ENCODE assay signal across 8 mouse cellular contexts in genomic region chr19:38930252-38930787, GRCm38 (mm10). TPM values are rescaled to one million over a fixed set of nuclear protein-coding genes. Genes with fewer than 3 reads are reported as not detected.
DNase-seq lines count a peak whose midpoint lies in the region; ATAC-seq and TF ChIP-seq lines count a peak whose summit lies in the region.

No protein-coding gene starts in this region.

- H3K9me3 ChIP-seq in lung, embryonic 14.5 days (ENCODE audit: low read depth, low read length): no peaks in the 10 kb centered on the region
- no peaks in the 10 kb centered on the region for H3K9me3 ChIP-seq in heart, embryonic 14.5 days (ENCODE audit: control insufficient read depth, low read length)
- H3K9me3 ChIP-seq in limb, embryonic 15.5 days: no peaks in the 10 kb centered on the region
- H3K9me3 ChIP-seq in stomach, embryonic 15.5 days: no peaks in the 10 kb centered on the region

- peak; percentile 51 for ATAC-seq in lung, embryonic 14.5 days (ENCODE audit: insufficient read depth)
- ATAC-seq in heart, embryonic 14.5 days (ENCODE audit: insufficient number of reproducible peaks, insufficient read depth, low FRiP score, low read depth): no peak
- ATAC-seq in limb, embryonic 15.5 days (ENCODE audit: insufficient number of reproducible peaks, low FRiP score, low TSS enrichment, low read depth): no peak
- no peak for ATAC-seq in stomach, embryonic 15.5 days (ENCODE audit: insufficient read depth, low FRiP score, low read depth)

- peaks cover 28% of the 10 kb centered on the region; the same call in 1 of the 2 replicates for H3K36me3 ChIP-seq in lung, embryonic 14.5 days (ENCODE audit: insufficient read depth)
- peaks cover 14% of the 10 kb centered on the region for H3K36me3 ChIP-seq in heart, embryonic 14.5 days (ENCODE audit: control insufficient read depth, insufficient read depth, low read length)
- H3K36me3 ChIP-seq in limb, embryonic 15.5 days: peaks cover 8% of the 10 kb centered on the region; the same call in 1 of the 2 replicates
- H3K36me3 ChIP-seq in stomach, embryonic 15.5 days: no peaks in the 10 kb centered on the region

- peaks cover 9% of the 10 kb centered on the region for H3K4me1 ChIP-seq in lung, embryonic 14.5 days (ENCODE audit: insufficient read depth)
- peaks cover 0 to 9% of the 10 kb centered on the region in 2 experiments; a peak in 1 of 4 replicates for H3K4me1 ChIP-seq in heart, embryonic 14.5 days (ENCODE audit: control insufficient read depth in 2 of 2, insufficient read depth in 2 of 2, low read length in 2 of 2)
- H3K4me1 ChIP-seq in limb, embryonic 15.5 days: peaks cover 7% of the 10 kb centered on the region
- H3K4me1 ChIP-seq in stomach, embryonic 15.5 days: peaks cover 4% of the 10 kb centered on the region; the same call in 1 of the 2 replicates

- H3K4me2 ChIP-seq in lung, embryonic 14.5 days: peak overlapping the region; percentile 86
- H3K4me2 ChIP-seq in heart, embryonic 14.5 days (ENCODE audit: low read length): peak overlapping the region; percentile 93
- peak overlapping the region; percentile 92 for H3K4me2 ChIP-seq in limb, embryonic 15.5 days
- H3K4me2 ChIP-seq in stomach, embryonic 15.5 days: peak overlapping the region; percentile 85

- H3K4me3 ChIP-seq in lung, embryonic 14.5 days (ENCODE audit: low read depth, low read length): peak overlapping the region; percentile 86
- H3K4me3 ChIP-seq in heart, embryonic 14.5 days (ENCODE audit: control insufficient read depth in 1 of 2, insufficient read depth in 1 of 2, low read depth in 1 of 2, low read length in 2 of 2): peak overlapping the region; percentile 81 to 84
- H3K4me3 ChIP-seq in limb, embryonic 15.5 days: peak overlapping the region; percentile 86
- peak overlapping the region; percentile 74 for H3K4me3 ChIP-seq in stomach, embryonic 15.5 days (replicated peaks)

- DNase-seq in lung, embryonic 14.5 days: peak; percentile 43
- no peak for DNase-seq in lung, adult 18-20 months
- DNase-seq in brain, adult 2 months (ENCODE audit: low read depth, low spot score): peak; percentile 24
- DNase-seq in cerebellum, adult 8-10 months: no peak
- DNase-seq in left cerebral cortex, postnatal 25 days (ENCODE audit: low spot score in 2 of 2): no peak

- H3K27me3 ChIP-seq in lung, embryonic 14.5 days (ENCODE audit: insufficient read depth, low read length): no peaks in the 10 kb centered on the region
- H3K27me3 ChIP-seq in heart, embryonic 14.5 days (ENCODE audit: control insufficient read depth, insufficient read depth, low read length): no peaks in the 10 kb centered on the region
- H3K27me3 ChIP-seq in limb, embryonic 15.5 days: no peaks in the 10 kb centered on the region
- no peaks in the 10 kb centered on the region for H3K27me3 ChIP-seq in stomach, embryonic 15.5 days (replicated peaks)

- intact Hi-C loops in left cerebral cortex, postnatal 25 days (cut with DNase I): no loop called here

- WGBS in lung, embryonic 14.5 days: 2% methylated on average over 23 of the region's 23 CpGs
- 2% methylated on average over 23 of the region's 23 CpGs for WGBS in heart, embryonic 14.5 days
- under 1% methylated on average over 23 of the region's 23 CpGs for WGBS in limb, embryonic 15.5 days
- WGBS in stomach, embryonic 15.5 days: 2% methylated on average over 23 of the region's 23 CpGs

- no peak for TF ChIP-seq CTCF in lung, embryonic 14.5 days (IDR thresholded peaks at IDR 0.05; ENCODE audit: low read depth)

- H3K9ac ChIP-seq in lung, embryonic 14.5 days: peak overlapping the region; percentile 94
- peak overlapping the region; percentile 91 for H3K9ac ChIP-seq in heart, embryonic 14.5 days (ENCODE audit: low read length)
- H3K9ac ChIP-seq in limb, embryonic 15.5 days: peak overlapping the region; percentile 87
- H3K9ac ChIP-seq in stomach, embryonic 15.5 days: peak overlapping the region; percentile 81

- H3K27ac ChIP-seq in lung, embryonic 14.5 days (ENCODE audit: low read depth): peak overlapping the region; percentile 94
- peak overlapping the region; percentile 19 to 55; a peak in 3 of 4 replicates for H3K27ac ChIP-seq in heart, embryonic 14.5 days (replicated peaks in 1 of 2; ENCODE audit: control insufficient read depth in 1 of 2, insufficient read depth in 1 of 2, low read depth in 2 of 2, low read length in 2 of 2)
- H3K27ac ChIP-seq in limb, embryonic 15.5 days: peak overlapping the region; percentile 85
- H3K27ac ChIP-seq in stomach, embryonic 15.5 days: 0 out of 2 replicates have a peak overlapping the region, but pooled peaks have one; percentile 77

RNA-seq across cellular contexts. Expression of gene Hells, which starts 0.4 kb away (rescaled TPM):
- polyA plus RNA-seq in lung, embryonic 14.5 days (2014; fragmentation: Nextera tagmentation; extraction: Ambion mirVana): 62.1 and 64.5 TPM in 2 replicates
- polyA plus RNA-seq in heart, embryonic 14.5 days (2014; fragmentation: Nextera tagmentation; extraction: Ambion mirVana): 22.3 and 24.3 TPM in 2 replicates
- 33.0 and 36.1 TPM in 2 replicates for polyA plus RNA-seq in limb, embryonic 15.5 days (2015; fragmentation: Nextera tagmentation; extraction: Ambion mirVana)
- 42.8 and 45.9 TPM in 2 replicates for polyA plus RNA-seq in stomach, embryonic 15.5 days (2015; fragmentation: Nextera tagmentation; extraction: Ambion mirVana)
- 1 to 10 TPM; 4.1 to 4.8 TPM for total RNA-seq in left cerebral cortex, postnatal 25 days (2021)

Comparison
In these comparisons a context has a peak if more than half of its experiments do, and no peak if none do; other contexts are left out.
1. DNase-seq: peak in lung, embryonic 14.5 days (single experiment) and brain, adult 2 months (single experiment); none in lung, adult 18-20 months (0 of 2), cerebellum, adult 8-10 months (single experiment) and left cerebral cortex, postnatal 25 days (0 of 2).
2. H3K27ac ChIP-seq: peak in every context shown above with its lines; median percentile 94 in lung, embryonic 14.5 days; 85 in limb, embryonic 15.5 days; 77 in stomach, embryonic 15.5 days; 37 in heart, embryonic 14.5 days.
3. Peak in every context shown above with its lines, with median percentiles within 50 percentile points of each other: H3K4me2 ChIP-seq, H3K4me3 ChIP-seq and H3K9ac ChIP-seq.